Mouse (Mus musculus) lung, postnatal 0 days (tissue): ENCODE measurements at regions not wholly inside any gene's neighbourhood (a gene's known extent, or its start where the extent isn't known, plus 50 kb on each side); places are given as distances from the start of the nearest gene placed in this dataset.

Experiments used
- CTCF ChIP-seq: IDR thresholded peaks from 2 replicates; pipeline ENCODE4 v1.5.1; 2016; ENCODE audit warnings: antibody characterized with exemption, mild to moderate bottlenecking
- EP300 ChIP-seq: IDR thresholded peaks from 2 replicates; pipeline ENCODE4 v1.6.1; 2016; ENCODE audit warnings: antibody characterized with exemption, mild to moderate bottlenecking, control low read depth

DNA sequence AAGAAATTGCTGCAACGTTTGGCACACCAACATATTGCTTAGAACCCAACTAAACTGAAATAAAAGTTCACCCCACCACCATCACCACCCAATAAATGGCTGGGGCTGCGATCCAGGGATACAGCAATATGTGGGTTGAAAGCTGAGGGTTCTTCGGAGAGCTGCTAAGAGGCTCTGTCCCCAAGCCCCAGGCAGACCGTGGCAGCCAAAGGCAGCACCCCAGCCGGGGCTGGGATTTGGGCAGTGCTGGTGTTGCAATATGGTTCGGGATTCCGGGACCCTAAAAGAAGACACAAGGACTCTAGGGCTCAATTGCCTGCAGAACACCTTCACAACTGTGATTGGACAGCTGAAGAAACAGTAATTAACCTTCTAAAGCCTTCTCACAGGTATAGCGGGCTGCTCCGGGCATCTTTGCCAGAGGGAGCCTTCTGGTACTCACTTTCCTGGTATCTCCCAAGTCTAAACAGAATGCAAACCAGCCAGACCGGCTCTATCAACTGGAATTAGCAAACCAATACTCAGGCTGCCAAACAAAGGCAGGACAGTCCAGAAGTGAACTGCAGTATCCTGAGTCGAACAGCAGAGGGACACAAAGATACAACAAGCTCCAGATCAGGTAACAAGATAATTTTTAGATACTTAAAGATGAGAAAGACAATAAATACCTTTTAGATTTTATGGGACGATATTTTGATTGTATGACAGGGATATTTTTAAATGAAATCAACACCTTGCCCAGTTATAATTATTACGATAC is 341.1 kb downstream of the 9430069I07Rik start:
- no peak for TF ChIP-seq EP300
- peak; percentile 72 for TF ChIP-seq CTCF
